Mouse (Mus musculus) megakaryocyte, embryonic 14.5 days (primary cell): Measurements from ENCODE around the gene Ccdc151.

ENCODE experiments used
- FLI1 ChIP-seq: IDR thresholded peaks from 2 replicates; pipeline ENCODE4 v1.6.1; 2012; ENCODE audit warnings: low read length, inconsistent platforms, mixed read lengths
- GATA1 ChIP-seq: IDR thresholded peaks from 3 replicates; pipeline ENCODE4 v1.6.1; 2012; ENCODE audit warnings: mixed read lengths, low read length, inconsistent platforms, borderline replicate concordance

DNA sequence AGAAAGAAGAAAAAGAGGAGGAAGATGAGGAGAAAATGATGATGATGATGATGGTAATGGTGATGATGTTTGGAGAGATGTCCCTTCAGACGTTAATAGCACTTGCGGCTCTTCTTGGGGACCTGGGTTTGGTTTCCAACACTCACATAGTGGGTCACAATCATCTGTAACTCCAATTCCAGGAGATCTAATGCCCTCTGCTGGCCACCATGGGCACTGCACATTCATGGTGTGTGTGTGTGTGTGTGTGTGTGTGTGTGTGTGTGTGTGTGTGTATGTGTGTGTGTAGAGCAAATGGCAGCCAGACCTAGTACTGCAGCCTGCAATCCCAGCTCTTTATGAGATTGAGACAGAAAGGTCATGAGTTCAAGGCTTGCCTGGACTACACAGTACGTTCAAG is 50.5 kb downstream of the Ccdc151 start:
- TF ChIP-seq GATA1 (no peak), FLI1 (no peak)
